Mouse (Mus musculus) liver, adult 2 months (tissue): ENCODE data around the gene Nars2. TPM values are rescaled to one million over a fixed set of nuclear protein-coding genes. Genes with fewer than 3 reads are reported as not detected.

ENCODE experiments used
- DNase-seq: peaks from one replicate; pipeline ENCODE4 v3.0.0-alpha.2; 2011; ENCODE audit warnings: low read depth, low spot score; ENCODE audit errors: extremely low read depth
- H3K27ac ChIP-seq: fragments of 200-500 bp; replicated peaks from 2 replicates; pipeline ENCODE4 v1.5.1; 2012; ENCODE audit warnings: low read depth, mild to moderate bottlenecking, control low read depth, inconsistent platforms, low read length; ENCODE audit not compliant: insufficient read depth
- H3K27me3 ChIP-seq: fragments of 200-500 bp; 2 replicates; pipeline ENCODE4 v1.6.1; 2012; ENCODE audit warnings: mild to moderate bottlenecking, moderate library complexity, low read length, inconsistent platforms; ENCODE audit not compliant: control insufficient read depth, insufficient read depth
- H3K36me3 ChIP-seq: fragments of 200-500 bp; 2 replicates; pipeline ENCODE4 v1.6.1; 2012; ENCODE audit warnings: low read length, inconsistent platforms; ENCODE audit not compliant: control insufficient read depth, insufficient read depth
- H3K4me1 ChIP-seq: fragments of 200-500 bp; 2 replicates; pipeline ENCODE4 v1.6.1; 2011; ENCODE audit warnings: low read length; ENCODE audit not compliant: control insufficient read depth, insufficient read depth
- H3K4me3 ChIP-seq: fragments of 200-500 bp; 2 replicates; pipeline ENCODE4 v1.5.1; 2011; ENCODE audit warnings: low read depth, mild to moderate bottlenecking, control low read depth, low read length, moderate library complexity; ENCODE audit not compliant: insufficient read depth
- H3K79me2 ChIP-seq: fragments of 200-500 bp; 2 replicates; pipeline ENCODE4 v1.6.1; 2012; ENCODE audit warnings: inconsistent platforms, mild to moderate bottlenecking, low read length, moderate library complexity; ENCODE audit not compliant: control insufficient read depth, insufficient read depth
- H3K9ac ChIP-seq: fragments of 200-500 bp; 2 replicates; pipeline ENCODE4 v1.6.1; 2012; ENCODE audit warnings: low read depth, mild to moderate bottlenecking, control low read depth, inconsistent platforms, low read length
- CTCF ChIP-seq: fragments of 200-500 bp; IDR thresholded peaks from 2 replicates; pipeline ENCODE4 v1.5.1; 2011; ENCODE audit warnings: low read depth, low read length, control low read depth
- POLR2A ChIP-seq: fragments of 200-500 bp; IDR thresholded peaks from 2 replicates; pipeline ENCODE4 v1.6.1; 2011; ENCODE audit warnings: low read length, control low read depth; ENCODE audit not compliant: insufficient read depth; ENCODE audit errors: extremely low read depth
- WGBS: fragments of 180-500 bp; shearing (Covaris S2); methylation state at CpG from one replicate; pipeline ENCODE4 v1.1.7; 2018; 5-methylcytosine and 5-hydroxymethylcytosine counted together
- polyA plus RNA-seq: library from polyadenylated mRNA; depleted of rRNA; stranded (reverse); fragments of >200 nt; gene quantifications from 2 replicates; pipeline ENCODE4 v1.2.3, GENCODE M21; 2012
- total RNA-seq: library from RNA; depleted of rRNA; stranded (reverse); fragments of >200 nt; gene quantifications from 2 replicates; pipeline ENCODE4 v1.2.3, GENCODE M21; 2014

Nars2 gene
- total and polyA plus RNA-seq, 2 experiments = 6.9 to 17.3 TPM

- Histone ChIP-seq H3K27me3 (no peaks in the 10 kb centered on the region), H3K27ac (no peak overlapping the region), H3K36me3 (peaks cover 13% of the 10 kb centered on the region), H3K9ac (no peak overlapping the region), H3K4me3 (no peak overlapping the region), H3K4me1 (peaks cover 6% of the 10 kb centered on the region), H3K79me2 (no peaks in the 10 kb centered on the region; the same call in 1 of the 2 replicates)
- WGBS = 70% methylated on average over 8 of the region's 8 CpGs
- DNase-seq = no peak
- no peak for TF ChIP-seq POLR2A
- no peak for TF ChIP-seq CTCF
These were observed 21.0 kb downstream of the Nars2 start for GRCm38 (mm10) chr7:96972138-96972904.

DNA sequence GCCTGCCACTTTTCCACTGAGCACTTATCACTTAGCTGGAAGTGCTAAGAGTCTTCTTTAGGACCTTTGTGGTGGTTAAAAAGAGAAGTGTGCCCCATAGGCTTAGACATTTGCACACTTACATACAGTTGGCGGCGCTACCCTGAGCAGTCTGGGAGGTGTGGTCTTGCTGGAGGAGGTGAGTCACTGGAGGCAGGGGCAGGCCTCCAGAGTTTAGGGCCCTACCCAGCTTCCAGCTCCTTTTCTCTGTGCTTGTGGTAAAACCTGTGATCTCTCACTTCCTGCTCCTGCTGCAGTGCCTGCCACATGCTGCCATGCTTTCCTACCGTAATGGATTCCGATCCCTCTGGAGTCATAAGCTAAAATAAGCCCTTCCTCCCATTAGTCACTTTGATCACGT is 24.6 kb downstream of the Nars2 start:
- Histone ChIP-seq H3K27me3 (no peaks in the 10 kb centered on the region), H3K36me3 (peaks cover 11% of the 10 kb centered on the region), H3K4me1 (peaks cover 6% of the 10 kb centered on the region), H3K79me2 (no peaks in the 10 kb centered on the region), H3K27ac (no peak overlapping the region), H3K4me3 (no peak overlapping the region), H3K9ac (no peak overlapping the region)
- TF ChIP-seq POLR2A (no peak), CTCF (no peak)
- DNase-seq = no peak
- 81% methylated on average over 5 of the region's 5 CpGs for WGBS

DNA sequence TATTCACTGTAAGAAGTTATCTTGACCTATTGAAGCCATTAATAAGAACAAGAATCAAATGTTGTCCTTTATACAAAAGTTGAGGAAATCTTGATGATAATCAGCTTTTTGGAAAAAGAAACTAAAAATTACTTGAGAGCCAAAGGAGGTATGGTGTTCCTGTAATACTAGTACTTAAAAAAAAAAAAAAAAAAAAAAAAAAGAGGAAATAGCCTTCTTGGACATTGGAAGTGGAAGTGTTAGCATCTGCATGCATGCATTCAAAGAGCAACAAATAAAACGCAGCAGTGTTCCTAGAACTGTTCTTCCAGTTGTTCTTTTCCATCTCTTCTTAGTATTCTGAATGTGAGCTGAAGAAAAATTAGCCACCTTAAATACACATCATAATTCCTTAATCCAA is 25.9 kb downstream of the Nars2 start:
- no peak for TF ChIP-seq POLR2A
- no peak for TF ChIP-seq CTCF
- Histone ChIP-seq H3K36me3 (peaks cover 11% of the 10 kb centered on the region), H3K27ac (no peak overlapping the region), H3K4me1 (peaks cover 9% of the 10 kb centered on the region), H3K27me3 (no peaks in the 10 kb centered on the region), H3K4me3 (no peak overlapping the region), H3K9ac (no peak overlapping the region), H3K79me2 (0 out of 2 replicates have a peak, but pooled peaks cover 4% of the 10 kb centered on the region)
- no peak for DNase-seq
- WGBS = 57% methylated on average over 1 of the region's 1 CpGs

- H3K4me1 ChIP-seq = peaks cover 8% of the 10 kb centered on the region
- peak; percentile 68 for DNase-seq
- H3K9ac ChIP-seq = no peak overlapping the region
- H3K79me2 ChIP-seq = peaks cover 4% of the 10 kb centered on the region; the same call in 1 of the 2 replicates
- H3K36me3 ChIP-seq = peaks cover 4% of the 10 kb centered on the region
- H3K27me3 ChIP-seq = no peaks in the 10 kb centered on the region
- TF ChIP-seq POLR2A = no peak
- TF ChIP-seq CTCF = no peak
- H3K27ac ChIP-seq = no peak overlapping the region
- WGBS = 34% methylated on average over 2 of the region's 2 CpGs
- no peak overlapping the region for H3K4me3 ChIP-seq
These were observed 30.1 kb downstream of the Nars2 start for GRCm38 (mm10) chr7:96981366-96981765.

DNA sequence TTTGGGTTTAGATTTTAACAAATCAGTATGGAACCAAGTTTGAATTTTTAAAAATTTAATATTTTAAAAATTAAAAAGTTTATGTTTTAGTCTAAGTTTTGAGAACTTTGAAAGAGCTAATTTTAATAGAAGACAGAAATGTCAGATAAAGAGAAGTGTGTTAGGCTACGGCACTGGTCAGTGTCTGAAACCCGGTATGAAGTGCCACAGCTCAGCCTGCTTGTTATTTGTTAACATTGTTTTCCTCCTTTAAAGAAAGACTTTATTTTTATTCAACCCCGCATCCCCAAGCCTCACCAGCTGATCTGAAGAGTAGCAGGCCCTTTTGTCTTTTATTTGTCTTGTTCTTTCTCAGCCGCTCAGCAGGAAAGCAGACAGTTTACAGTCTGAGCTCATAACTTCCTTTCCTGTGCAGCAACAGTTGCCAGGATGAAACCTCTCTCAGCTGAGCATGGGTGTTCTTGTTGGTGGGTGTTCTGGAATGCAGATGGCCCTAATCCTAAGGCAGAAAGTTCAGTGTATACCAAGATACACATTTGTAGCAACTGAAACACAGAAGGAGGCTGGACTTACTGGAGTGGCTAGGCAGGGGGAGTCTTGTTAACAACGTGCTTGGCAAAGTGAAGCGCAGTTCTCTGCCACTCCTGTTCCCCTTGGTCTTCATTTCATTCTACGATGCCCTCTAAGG is 32.5 kb downstream of the Nars2 start:
- Histone ChIP-seq H3K36me3 (no peaks in the 10 kb centered on the region; the same call in 1 of the 2 replicates), H3K4me3 (no peak overlapping the region), H3K27ac (no peak overlapping the region), H3K27me3 (no peaks in the 10 kb centered on the region), H3K79me2 (peaks cover 4% of the 10 kb centered on the region; the same call in 1 of the 2 replicates), H3K4me1 (peaks cover 10% of the 10 kb centered on the region; the same call in 1 of the 2 replicates), H3K9ac (no peak overlapping the region)
- DNase-seq = no peak
- WGBS = 79% methylated on average over 7 of the region's 7 CpGs
- TF ChIP-seq POLR2A (no peak), CTCF (no peak)
